Mouse (Mus musculus) liver, postnatal 0 days (tissue): ENCODE measurements around the gene Pou5f1. TPM values are rescaled to one million over a fixed set of nuclear protein-coding genes. Genes with fewer than 3 reads are reported as not detected.
"Not testable (repeated sequence)": the region's sequence is repeated elsewhere in the genome, so short reads cannot be mapped to it uniquely, and the experiment has no call there.

Experiments used
- ATAC-seq: fragments of 200-750 bp; cut with Nextera tagmentation; 2 replicates; pipeline ENCODE4 v1.8.0; 2017; ENCODE audit warnings: mild to moderate bottlenecking, moderate library complexity
- DNase-seq: peaks from one replicate; pipeline ENCODE4 v3.0.0-alpha.2; 2016
- H3K27ac ChIP-seq: fragments of 300-500 bp; sonication (generic); 2 replicates; pipeline ENCODE4 v1.5.1; 2014; ENCODE audit warnings: antibody characterized with exemption, moderate library complexity, mild to moderate bottlenecking, low read depth
- H3K27me3 ChIP-seq: fragments of 300-500 bp; sonication (generic); 2 replicates; pipeline ENCODE4 v1.6.1; 2014; ENCODE audit warnings: low read length, control low read depth, mixed read lengths; ENCODE audit not compliant: insufficient read depth
- H3K36me3 ChIP-seq: fragments of 300-500 bp; sonication (generic); replicated peaks from 2 replicates; pipeline ENCODE4 v1.6.1; 2014; ENCODE audit warnings: mild to moderate bottlenecking, control low read depth, low read length, moderate library complexity, mixed read lengths; ENCODE audit not compliant: insufficient read depth
- H3K4me1 ChIP-seq: fragments of 300-500 bp; sonication (generic); 2 replicates; pipeline ENCODE4 v1.6.1; 2014; ENCODE audit warnings: antibody characterized with exemption, mild to moderate bottlenecking, control low read depth; ENCODE audit not compliant: insufficient read depth
- H3K4me2 ChIP-seq: fragments of 300-500 bp; sonication (generic); 2 replicates; pipeline ENCODE4 v1.6.1; 2014; ENCODE audit warnings: low read depth, mild to moderate bottlenecking, low read length, moderate library complexity, mixed read lengths
- H3K4me3 ChIP-seq: fragments of 300-500 bp; sonication (generic); 2 replicates; pipeline ENCODE4 v1.5.1; 2014; ENCODE audit warnings: low read depth, low read length
- H3K9ac ChIP-seq: fragments of 300-500 bp; sonication (generic); replicated peaks from 2 replicates; pipeline ENCODE4 v1.6.1; 2014; ENCODE audit warnings: mild to moderate bottlenecking, moderate library complexity
- H3K9me3 ChIP-seq: fragments of 300-500 bp; sonication (generic); 2 replicates; pipeline ENCODE4 v1.6.1; 2016; ENCODE audit warnings: mild to moderate bottlenecking, control low read depth, low read length, mixed read lengths
- CTCF ChIP-seq: sonication (generic); IDR thresholded peaks from 2 replicates; pipeline ENCODE4 v1.5.1; 2016; ENCODE audit warnings: antibody characterized with exemption, low read depth
- EP300 ChIP-seq: IDR thresholded peaks from 2 replicates; pipeline ENCODE4 v1.6.1; 2016; ENCODE audit warnings: antibody characterized with exemption, low read depth, mild to moderate bottlenecking
- WGBS: fragments of 180-500 bp; shearing (Covaris S2); extraction: QIAGEN DNeasy Blood & Tissue Kit; methylation state at CpG from one replicate; pipeline ENCODE4 v1.1.7; 2014; ENCODE audit not compliant: insufficient replicate concordance; 5-methylcytosine and 5-hydroxymethylcytosine counted together
- polyA plus RNA-seq: library from polyadenylated mRNA; unstranded; fragments of >200 nt; fragmentation: Nextera tagmentation; extraction: Ambion mirVana; gene quantifications from 2 replicates; pipeline ENCODE4 v1.2.1, GENCODE M21; 2015

Pou5f1 gene
- polyA plus RNA-seq, 1 experiment from 2014 or later = not detected

DNA sequence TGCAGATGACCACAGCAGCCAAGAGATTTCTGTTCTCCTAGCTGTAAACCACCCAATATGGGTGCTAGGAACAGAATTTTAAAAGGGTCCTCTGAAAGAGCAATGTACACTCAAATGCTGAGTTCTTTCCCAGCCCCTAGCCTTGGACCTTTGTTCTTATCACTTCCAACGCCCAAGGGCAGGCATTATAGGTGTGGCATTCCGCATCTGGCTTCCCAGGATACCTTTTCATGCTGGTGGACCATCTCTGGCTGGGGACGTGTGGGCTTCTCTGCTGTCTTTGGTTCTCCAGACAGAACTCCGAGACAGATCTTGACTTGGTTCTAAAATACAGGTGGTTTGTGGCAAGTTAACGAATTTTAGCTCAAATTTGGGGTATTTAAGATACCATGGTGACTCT, 3.1 kb upstream of the Pou5f1 start:
- peaks cover 31% of the 10 kb centered on the region for H3K27me3 ChIP-seq

DNA sequence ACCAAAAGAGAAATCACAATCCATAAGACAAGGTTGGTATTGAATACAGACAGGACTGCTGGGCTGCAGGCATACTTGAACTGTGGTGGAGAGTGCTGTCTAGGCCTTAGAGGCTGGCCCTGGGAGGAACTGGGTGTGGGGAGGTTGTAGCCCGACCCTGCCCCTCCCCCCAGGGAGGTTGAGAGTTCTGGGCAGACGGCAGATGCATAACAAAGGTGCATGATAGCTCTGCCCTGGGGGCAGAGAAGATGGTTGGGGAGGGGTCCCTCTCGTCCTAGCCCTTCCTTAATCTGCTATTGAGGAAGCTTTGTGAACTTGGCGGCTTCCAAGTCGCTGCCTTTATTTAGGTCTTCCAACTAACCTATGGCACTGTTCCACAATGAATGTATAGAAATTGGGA, 2.0 kb upstream of the Pou5f1 start:
- Histone ChIP-seq H3K9ac (no peak overlapping the region), H3K4me3 (no peak overlapping the region), H3K27ac (no peak overlapping the region), H3K9me3 (no peaks in the 10 kb centered on the region), H3K27me3 (peaks cover 32% of the 10 kb centered on the region), H3K4me1 (no peaks in the 10 kb centered on the region), H3K4me2 (no peak overlapping the region), H3K36me3 (no peaks in the 10 kb centered on the region)
- no peak for DNase-seq
- no peak for ATAC-seq
- WGBS = 37% methylated on average over 5 of the region's 5 CpGs
- TF ChIP-seq EP300 = no peak
- no peak for TF ChIP-seq CTCF

More for the DNA sequence above, 3.1 kb upstream of the Pou5f1 start:
- no peak for ATAC-seq
- WGBS = 47% methylated on average over 5 of the region's 5 CpGs
- H3K4me3 ChIP-seq = no peak overlapping the region
- H3K36me3 ChIP-seq = no peaks in the 10 kb centered on the region
- no peak overlapping the region for H3K27ac ChIP-seq
- TF ChIP-seq CTCF = no peak
- no peak for TF ChIP-seq EP300
- no peak overlapping the region for H3K4me2 ChIP-seq
- DNase-seq = no peak
- no peak overlapping the region for H3K9ac ChIP-seq
- no peaks in the 10 kb centered on the region for H3K9me3 ChIP-seq
- no peaks in the 10 kb centered on the region for H3K4me1 ChIP-seq

GRCm38 (mm10) chr17:35504628-35505481, 963 bp upstream of the Pou5f1 start:
- 38% methylated on average over 8 of the region's 8 CpGs for WGBS
- peaks cover 40% of the 10 kb centered on the region for H3K27me3 ChIP-seq
- no peaks in the 10 kb centered on the region for H3K4me1 ChIP-seq
- DNase-seq = no peak
- H3K9ac ChIP-seq = no peak overlapping the region
- H3K4me3 ChIP-seq = no peak overlapping the region
- H3K4me2 ChIP-seq = no peak overlapping the region
- TF ChIP-seq CTCF (no peak), EP300 (no peak)
- H3K27ac ChIP-seq = no peak overlapping the region
- no peaks in the 10 kb centered on the region for H3K36me3 ChIP-seq
- no peak for ATAC-seq
- no peaks in the 10 kb centered on the region for H3K9me3 ChIP-seq

GRCm38 (mm10) chr17:35506881-35507280, 1.1 kb downstream of the Pou5f1 start:
- 27% methylated on average over 10 of the region's 10 CpGs for WGBS
- ATAC-seq (no peak), DNase-seq (no peak)
- no peaks in the 10 kb centered on the region for H3K36me3 ChIP-seq
- H3K27ac ChIP-seq = no peak overlapping the region
- no peaks in the 10 kb centered on the region for H3K4me1 ChIP-seq
- H3K4me3 ChIP-seq = no peak overlapping the region
- H3K9ac ChIP-seq = no peak overlapping the region
- no peak for TF ChIP-seq CTCF
- no peak for TF ChIP-seq EP300
- H3K4me2 ChIP-seq = no peak overlapping the region
- peaks cover 40% of the 10 kb centered on the region for H3K27me3 ChIP-seq
- no peaks in the 10 kb centered on the region for H3K9me3 ChIP-seq

- Histone ChIP-seq H3K27me3 (peaks cover 37% of the 10 kb centered on the region), H3K4me3 (no peak overlapping the region), H3K9me3 (no peaks in the 10 kb centered on the region), H3K27ac (no peak overlapping the region), H3K9ac (no peak overlapping the region), H3K4me2 (no peak overlapping the region), H3K36me3 (peaks cover 5% of the 10 kb centered on the region), H3K4me1 (no peaks in the 10 kb centered on the region)
- DNase-seq (no peak), ATAC-seq (no peak)
- no peak for TF ChIP-seq CTCF
- no peak for TF ChIP-seq EP300
- WGBS = 25% methylated on average over 13 of the region's 13 CpGs
Measured at GRCm38 (mm10) chr17:35507556-35508260, 1.9 kb downstream of the Pou5f1 start.

- TF ChIP-seq CTCF = 0 out of 2 replicates have a peak, but pooled peaks have one; percentile 10
- H3K27ac ChIP-seq, H3K4me1 ChIP-seq, H3K9me3 ChIP-seq, H3K4me3 ChIP-seq, DNase-seq, H3K4me2 ChIP-seq, H3K9ac ChIP-seq, ATAC-seq: not testable (repeated sequence)
- Histone ChIP-seq H3K27me3 (peaks cover 37% of the 10 kb centered on the region), H3K36me3 (peaks cover 11% of the 10 kb centered on the region)
- WGBS = 53% methylated on average over 4 of the region's 5 CpGs
Measured at GRCm38 (mm10) chr17:35508279-35508678, 2.5 kb downstream of the Pou5f1 start.
